Comparison of ENCODE assay signal across 15 mouse cellular contexts in genomic region chr17:44667346-44667745, GRCm38 (mm10).
"Had no signal": no experiment of that assay in that cellular context is flagged by ENCODE, and none has a peak within 500 bp of the region (broad histone marks: within the 10 kb centered on the region; RNA-seq: fewer than 3 reads in every experiment).

No protein-coding gene starts in this region.

- ATAC-seq: midbrain, embryonic 13.5 days; midbrain, embryonic 15.5 days had no signal

- H3K4me3 ChIP-seq: midbrain, embryonic 10.5 days; midbrain, embryonic 13.5 days; midbrain, embryonic 15.5 days; myocyte; neural tube, embryonic 12.5 days; stomach, embryonic 15.5 days had no signal

- H3K9ac ChIP-seq: liver, embryonic 14.5 days; lung, embryonic 14.5 days; midbrain, embryonic 13.5 days; midbrain, embryonic 15.5 days; neural tube, embryonic 12.5 days; stomach, embryonic 15.5 days had no signal

- H3K4me2 ChIP-seq: lung, embryonic 14.5 days; midbrain, embryonic 13.5 days; midbrain, embryonic 15.5 days; neural tube, embryonic 12.5 days; stomach, embryonic 15.5 days had no signal

- H3K4me1 ChIP-seq: neural tube, embryonic 12.5 days had no signal

- H3K9me3 ChIP-seq: midbrain, embryonic 10.5 days; midbrain, embryonic 13.5 days; midbrain, embryonic 15.5 days; neural tube, embryonic 12.5 days; stomach, embryonic 15.5 days had no signal

- H3K27ac ChIP-seq: liver, embryonic 14.5 days; midbrain, embryonic 10.5 days; midbrain, embryonic 13.5 days; midbrain, embryonic 15.5 days; neural tube, embryonic 12.5 days; stomach, embryonic 15.5 days; stomach, postnatal 0 days had no signal

- H3K36me3 ChIP-seq: midbrain, embryonic 10.5 days; midbrain, embryonic 13.5 days; midbrain, embryonic 15.5 days; neural tube, embryonic 12.5 days; stomach, embryonic 15.5 days had no signal

- DNase-seq: lung, adult 18-20 months; lung, embryonic 14.5 days; lung, postnatal 10 days; lung, postnatal 4 days; right cerebral cortex, postnatal 14 days; thymus, postnatal 14 days; thymus, postnatal 36 days had no signal

- H3K27me3 ChIP-seq: neural tube, embryonic 12.5 days; stomach, embryonic 15.5 days had no signal
